Mouse (Mus musculus): ENCODE results near the gene Sema4b.

- TF ChIP-seq CTCF (conservative IDR thresholded peaks at IDR 0.05; ENCODE audit: low read length) (no peak), NANOG (IDR thresholded peaks at IDR 0.05; ENCODE audit: borderline replicate concordance, low read length) (no peak), POU5F1 (IDR thresholded peaks at IDR 0.05; ENCODE audit: borderline replicate concordance, low read length) (no peak)
These were observed 11.5 kb downstream of the Sema4b start for GRCm38 (mm10) chr7:80197941-80198778.
